Mouse (Mus musculus) lung, adult 18-20 months (tissue): Measurements from ENCODE around the gene Kcnq1.

ENCODE experiments used
- DNase-seq, 2 experiments: peaks; one replicate each; pipeline ENCODE4 v3.0.0; 2022; ENCODE audit warnings: mixed read lengths in 2 of 2

Gene Kcnq1

GRCm38 (mm10) chr7:143094592-143095553 is 11.3 kb upstream of the Kcnq1 start, which contains the start of gene Trpm5:
Gene Trpm5, minus strand, starts transcription at chr7:143094642.
- DNase-seq: peak; percentile 64 to 69

- DNase-seq: no peak
These were observed 10.6 kb upstream of the Kcnq1 start for GRCm38 (mm10) chr7:143095554-143095907.

- no peak for DNase-seq
These were observed 5.4 kb upstream of the Kcnq1 start for GRCm38 (mm10) chr7:143100759-143101158.

- DNase-seq: peak; percentile 57 to 76
These were observed 784 bp upstream of the Kcnq1 start for GRCm38 (mm10) chr7:143105258-143105897.

GRCm38 (mm10) chr7:143106672-143107465 is 707 bp downstream of the Kcnq1 start:
- peak; percentile 85 to 89 for DNase-seq

- peak; percentile 59 to 77 for DNase-seq
These were observed 2.0 kb downstream of the Kcnq1 start for GRCm38 (mm10) chr7:143108200-143108599.

- DNase-seq: peak; percentile 38 to 51
These were observed 3.0 kb downstream of the Kcnq1 start for GRCm38 (mm10) chr7:143108996-143109660.

- peak in 1 of 2 experiments; percentile 34 for DNase-seq
These were observed 3.5 kb downstream of the Kcnq1 start for GRCm38 (mm10) chr7:143109696-143110095.

- DNase-seq: peak in 1 of 2 experiments; percentile 55
These were observed 4.6 kb downstream of the Kcnq1 start for GRCm38 (mm10) chr7:143110803-143111202.

- no peak for DNase-seq
These were observed 5.6 kb downstream of the Kcnq1 start for GRCm38 (mm10) chr7:143111719-143112118.

- no peak for DNase-seq
These were observed 6.2 kb downstream of the Kcnq1 start for GRCm38 (mm10) chr7:143112395-143112794.

GRCm38 (mm10) chr7:143114773-143115172 is 8.6 kb downstream of the Kcnq1 start:
- no peak for DNase-seq

- no peak for DNase-seq
These were observed 10.4 kb downstream of the Kcnq1 start for GRCm38 (mm10) chr7:143116521-143116920.

GRCm38 (mm10) chr7:143119407-143119806 is 13.2 kb downstream of the Kcnq1 start:
- peak; percentile 59 to 78 for DNase-seq

- no peak for DNase-seq
These were observed 13.7 kb downstream of the Kcnq1 start for GRCm38 (mm10) chr7:143119826-143120225.

GRCm38 (mm10) chr7:143122191-143122590 is 16.0 kb downstream of the Kcnq1 start:
- DNase-seq: peak; percentile 46 to 75

- peak; percentile 66 to 75 for DNase-seq
These were observed 17.9 kb downstream of the Kcnq1 start for GRCm38 (mm10) chr7:143123876-143124669.

- no peak for DNase-seq
These were observed 18.7 kb downstream of the Kcnq1 start for GRCm38 (mm10) chr7:143124902-143125301.

GRCm38 (mm10) chr7:143132815-143133214 is 26.7 kb downstream of the Kcnq1 start:
- no peak for DNase-seq

- DNase-seq: no peak
These were observed 30.0 kb downstream of the Kcnq1 start for GRCm38 (mm10) chr7:143136125-143136524.

- DNase-seq: no peak
These were observed 30.4 kb downstream of the Kcnq1 start for GRCm38 (mm10) chr7:143136561-143136960.
